Mouse (Mus musculus): ENCODE measurements around the gene Snf8.

Gene Snf8

DNA sequence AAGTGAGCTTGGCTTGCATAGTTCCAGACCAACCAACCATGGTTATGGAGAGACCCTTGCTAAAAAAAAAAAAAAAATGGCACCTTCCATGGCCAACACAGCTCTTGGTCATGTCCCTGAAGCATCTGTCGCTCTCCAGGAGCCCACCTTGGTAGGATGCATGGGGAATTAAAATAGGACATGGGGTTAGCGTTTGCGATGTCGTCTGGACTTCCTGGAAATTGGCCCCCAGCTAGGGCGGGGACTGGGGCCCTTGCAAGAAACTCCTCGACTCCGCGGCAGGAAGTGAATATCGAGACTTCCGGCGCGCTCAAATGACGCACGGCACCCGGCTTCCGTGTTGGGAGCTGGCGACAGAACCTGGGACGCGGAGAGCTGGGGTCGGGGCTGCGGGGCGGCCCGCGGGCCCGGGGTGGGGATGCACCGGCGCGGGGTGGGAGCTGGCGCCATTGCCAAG lies at the start of gene Snf8:
Snf8 (plus strand) TSS at position 290 of the 457 bp plus-strand sequence.
- DNase-seq (ENCODE audit: low read depth) = peak; percentile 93

DNA sequence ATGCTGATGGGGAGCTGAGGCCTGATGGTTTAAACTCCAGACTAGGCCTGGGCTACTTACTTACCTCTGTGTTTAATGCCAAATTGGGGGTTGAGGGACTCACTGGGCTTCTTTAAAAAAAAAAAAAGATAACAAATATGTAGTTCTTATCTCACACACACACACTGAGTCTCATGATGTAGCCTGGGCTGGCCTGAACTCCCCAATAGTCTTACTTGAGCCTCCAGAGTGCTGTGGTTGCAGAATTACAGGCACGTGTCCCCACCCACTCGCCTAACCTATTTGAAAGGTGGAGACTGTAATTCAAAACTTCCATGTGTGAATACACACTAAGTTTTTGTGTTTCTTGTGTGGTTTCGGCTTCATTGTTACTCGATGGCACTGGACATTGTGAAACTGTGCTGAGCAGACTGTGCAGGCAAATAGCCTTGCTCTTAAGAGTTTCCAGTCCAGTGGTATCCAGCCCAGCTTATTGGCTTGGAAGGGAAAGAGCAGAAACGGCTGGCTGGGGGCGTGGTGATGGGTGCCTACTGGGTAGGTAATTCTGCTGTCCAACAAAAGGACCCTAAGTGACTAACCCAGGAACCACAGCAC lies 46.7 kb upstream of the Snf8 start:
- no peak for DNase-seq (ENCODE audit: low read depth)

DNA sequence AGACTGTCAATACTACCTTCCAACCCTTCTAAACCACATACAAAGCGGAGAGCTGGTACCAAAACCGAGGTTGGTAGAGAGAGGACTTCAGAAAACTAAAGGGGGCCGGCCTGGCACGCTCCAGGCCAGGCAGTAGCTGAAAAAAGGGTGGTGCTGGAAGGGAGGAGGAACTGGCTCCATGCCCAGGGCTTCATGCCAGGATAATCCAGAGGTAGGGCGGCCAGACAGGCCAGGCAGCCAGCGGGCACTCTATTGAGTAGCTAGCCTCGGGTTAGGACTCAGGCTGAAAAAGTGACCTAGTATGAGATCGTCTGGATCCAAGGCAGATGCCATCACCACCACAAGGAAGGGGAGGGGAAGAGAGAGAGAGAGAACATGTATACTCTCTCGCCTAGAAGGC lies 46.2 kb upstream of the Snf8 start:
- DNase-seq (ENCODE audit: low read depth) = no peak

DNA sequence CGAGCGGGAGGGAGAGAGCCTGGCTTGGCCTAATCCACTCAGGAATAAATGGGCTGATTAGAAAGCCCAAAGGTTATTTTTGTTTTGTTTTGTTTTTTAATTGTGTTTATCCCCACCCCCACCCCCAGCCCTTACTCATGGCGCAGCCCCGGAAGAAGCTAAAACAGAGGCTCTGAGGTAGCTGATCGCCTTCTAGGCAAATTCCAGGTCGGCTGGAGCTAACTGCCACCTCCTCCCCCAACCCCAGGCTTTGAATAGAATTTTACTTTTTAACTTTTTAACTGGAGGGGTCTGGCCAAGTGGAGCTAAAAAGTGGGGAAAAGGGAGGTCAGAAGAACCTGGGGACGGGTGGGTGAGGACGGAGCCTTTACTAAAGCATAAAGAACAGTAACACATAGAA lies 44.8 kb upstream of the Snf8 start:
- no peak for DNase-seq (ENCODE audit: low read depth)

DNA sequence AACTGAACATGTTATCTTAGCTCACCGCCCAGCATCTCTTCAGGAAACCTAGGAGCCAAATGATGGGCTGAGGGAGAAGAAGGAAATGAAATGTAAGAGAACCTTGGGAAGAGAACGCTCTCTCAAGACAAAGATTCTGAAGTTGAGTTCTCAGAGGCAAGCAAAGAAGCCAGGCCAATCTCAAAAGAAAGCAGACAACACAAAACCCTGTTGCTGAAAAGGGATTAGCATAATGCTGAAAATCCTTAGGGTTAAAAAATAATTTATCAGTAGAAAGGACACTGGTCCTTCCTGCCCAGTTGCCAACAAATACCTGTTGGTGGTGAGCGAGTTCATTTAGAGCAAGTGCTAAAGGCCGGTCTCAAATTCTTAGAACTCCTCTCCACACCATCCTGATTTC lies 44.3 kb upstream of the Snf8 start:
- DNase-seq (ENCODE audit: low read depth) = no peak

DNA sequence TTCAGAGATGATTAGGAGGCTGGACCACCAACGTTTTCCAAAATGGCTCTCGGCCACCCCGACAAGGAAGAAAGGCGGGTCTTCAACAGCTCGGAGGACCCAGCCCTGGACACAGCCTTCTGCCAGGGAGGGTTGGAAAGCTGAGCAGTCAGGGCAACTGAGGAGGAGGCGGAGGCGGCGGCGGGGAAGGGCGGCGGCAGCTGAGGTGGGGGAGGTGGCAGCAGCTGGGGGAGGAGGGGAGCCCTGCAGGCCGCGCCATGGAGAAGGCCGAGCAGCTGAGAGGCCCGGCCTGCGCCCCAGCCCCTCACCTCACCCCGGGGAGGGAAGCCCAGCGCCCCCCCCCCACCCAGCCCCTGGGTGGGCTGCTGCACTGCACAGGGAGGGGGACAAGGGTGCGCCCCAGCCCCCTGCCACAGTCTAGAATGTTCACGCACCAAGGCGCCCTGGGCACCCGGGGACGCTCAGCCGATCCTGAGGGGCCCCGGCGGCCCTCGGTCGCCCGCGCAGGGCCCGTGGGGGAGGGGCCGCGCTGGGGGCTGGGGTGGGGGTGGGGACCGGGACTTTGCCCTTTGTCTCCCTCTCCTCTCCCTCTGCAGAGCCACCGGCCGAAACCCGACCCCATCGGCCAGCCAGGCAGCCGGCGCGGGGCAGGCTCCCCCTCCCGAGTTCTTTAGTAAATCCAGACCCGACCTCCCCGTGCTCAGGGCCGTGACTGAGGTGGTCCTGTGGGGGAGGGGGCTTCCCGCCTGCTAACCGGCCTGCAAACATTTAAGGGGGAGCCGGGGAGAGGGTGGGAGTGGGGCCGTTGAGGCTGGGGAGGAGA lies 43.6 kb upstream of the Snf8 start:
- DNase-seq (ENCODE audit: low read depth) = no peak

DNA sequence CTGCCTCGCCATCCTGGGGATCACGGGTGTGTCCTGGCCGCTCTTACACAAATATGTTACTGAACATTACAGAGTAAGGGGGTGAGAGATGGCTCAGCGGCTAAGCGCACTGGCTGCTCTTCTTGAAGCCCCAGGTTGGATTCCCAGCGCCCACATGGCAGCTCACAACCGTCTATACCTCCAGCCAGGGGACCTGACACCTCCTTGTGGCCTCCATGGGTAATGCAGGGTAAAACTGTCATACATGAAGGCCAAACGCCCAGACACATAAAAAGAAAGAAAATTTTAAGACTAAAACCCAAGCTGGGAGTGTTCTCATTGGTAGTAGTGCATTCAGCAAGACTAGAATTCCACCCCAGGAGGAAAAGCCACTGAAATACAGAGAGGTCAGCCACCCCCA lies 40.5 kb upstream of the Snf8 start:
- no peak for DNase-seq (ENCODE audit: low read depth)

DNA sequence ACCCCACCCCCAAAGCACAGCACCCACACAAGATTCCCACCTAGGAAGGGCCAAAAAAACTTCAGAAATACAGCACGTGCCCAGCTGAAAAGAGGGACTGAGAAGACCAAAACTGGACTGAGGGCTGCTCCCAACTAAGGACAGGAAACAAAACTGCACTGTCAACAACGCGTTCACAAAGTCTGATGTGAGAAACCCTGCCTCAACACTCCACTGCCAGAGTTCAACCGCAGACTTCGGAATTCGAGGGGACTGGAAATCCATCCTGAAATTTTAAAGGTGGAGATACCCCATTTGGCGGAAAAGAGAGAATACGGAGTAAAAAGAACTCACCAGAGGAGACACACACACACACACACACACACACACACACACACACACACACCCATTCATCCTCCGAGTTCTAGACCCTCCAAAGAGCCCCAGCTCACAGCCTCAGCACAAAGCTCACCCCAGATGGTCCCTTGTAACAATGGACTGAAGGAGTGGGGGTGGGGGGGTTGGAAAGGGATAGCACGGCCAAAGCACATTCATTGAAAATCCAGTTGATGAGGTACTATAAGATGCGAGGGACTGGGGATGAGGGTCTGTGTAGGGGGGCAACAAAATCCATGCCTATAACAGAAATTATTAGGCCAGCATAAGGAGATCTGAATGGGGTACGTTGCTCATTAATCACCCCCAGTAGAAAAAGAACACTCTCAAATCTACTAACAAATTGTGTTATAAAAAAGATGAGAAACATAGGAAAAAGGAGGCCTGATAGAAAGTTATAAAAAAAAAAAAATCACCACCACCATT lies 31.4 kb upstream of the Snf8 start:
- DNase-seq (ENCODE audit: low read depth) = no peak

DNA sequence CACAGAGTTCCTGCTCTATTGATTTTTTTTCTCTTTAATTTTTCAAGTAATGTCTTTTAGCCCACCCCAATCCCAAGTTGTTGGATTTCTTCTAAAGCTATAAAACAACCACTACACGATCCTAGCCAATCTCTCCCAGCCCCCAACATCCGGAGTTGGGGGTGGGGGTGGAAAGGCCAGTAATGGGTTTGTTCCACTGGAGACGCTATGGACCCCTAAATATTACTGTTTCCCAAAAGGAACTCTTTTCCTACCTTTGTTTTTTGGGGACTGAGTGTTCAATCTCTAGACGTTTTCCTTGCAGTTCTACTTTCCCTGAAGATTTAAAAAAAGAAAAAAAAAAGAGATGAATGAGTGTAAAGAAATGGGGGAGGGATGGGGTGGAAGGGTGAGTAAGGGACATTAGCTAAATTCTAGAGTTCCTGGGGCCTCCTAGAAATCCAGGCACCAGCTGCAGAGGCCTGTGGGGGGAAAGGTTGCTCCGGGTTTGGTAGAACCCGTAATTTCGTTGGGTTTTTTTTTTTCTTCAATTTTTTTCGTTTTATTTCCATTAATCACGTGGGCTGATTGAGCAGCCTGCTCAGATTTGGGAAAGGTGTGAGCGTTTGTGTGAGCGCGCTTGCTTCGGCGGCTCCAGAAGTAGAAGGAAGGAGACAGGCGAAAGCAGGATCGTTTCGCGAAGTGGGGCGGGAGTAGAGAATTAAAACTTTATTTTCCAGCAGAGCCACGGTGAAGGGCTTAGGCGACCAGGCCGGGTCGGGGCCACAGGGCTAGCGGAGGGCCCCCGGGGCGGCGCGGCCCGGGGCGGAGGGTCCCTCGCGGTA lies 30.5 kb upstream of the Snf8 start:
- DNase-seq (ENCODE audit: low read depth) = no peak

DNA sequence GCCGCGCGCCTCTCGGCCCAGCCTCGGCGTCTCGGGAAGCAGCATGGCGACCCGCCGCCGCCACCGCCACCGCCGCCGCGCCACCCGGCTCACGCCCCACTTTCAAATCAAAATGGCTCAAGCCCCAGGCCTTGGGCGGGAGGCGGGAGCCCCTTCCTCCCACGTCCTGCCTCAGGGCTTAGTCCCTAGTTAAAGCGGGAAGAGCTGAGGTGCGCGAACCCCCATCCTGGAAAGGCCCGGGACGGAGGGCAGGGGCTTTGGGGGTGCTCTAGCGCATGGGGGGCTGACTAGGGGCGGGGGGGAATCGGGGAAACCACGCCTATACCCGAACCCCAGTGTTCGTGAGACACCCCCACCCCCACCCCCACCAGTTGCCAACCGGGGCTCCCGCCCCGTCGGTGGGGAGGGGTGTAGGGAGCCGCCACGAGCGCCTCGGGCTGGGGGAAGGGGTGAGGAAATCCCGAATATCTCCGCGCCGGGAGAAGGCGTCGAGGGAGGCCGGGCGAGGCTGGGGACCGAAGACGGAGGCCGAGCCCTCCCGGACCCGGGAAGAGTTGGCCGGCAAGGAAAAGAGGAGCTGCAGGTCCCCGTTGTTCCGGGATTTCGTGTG lies 29.8 kb upstream of the Snf8 start:
- no peak for DNase-seq (ENCODE audit: low read depth)

DNA sequence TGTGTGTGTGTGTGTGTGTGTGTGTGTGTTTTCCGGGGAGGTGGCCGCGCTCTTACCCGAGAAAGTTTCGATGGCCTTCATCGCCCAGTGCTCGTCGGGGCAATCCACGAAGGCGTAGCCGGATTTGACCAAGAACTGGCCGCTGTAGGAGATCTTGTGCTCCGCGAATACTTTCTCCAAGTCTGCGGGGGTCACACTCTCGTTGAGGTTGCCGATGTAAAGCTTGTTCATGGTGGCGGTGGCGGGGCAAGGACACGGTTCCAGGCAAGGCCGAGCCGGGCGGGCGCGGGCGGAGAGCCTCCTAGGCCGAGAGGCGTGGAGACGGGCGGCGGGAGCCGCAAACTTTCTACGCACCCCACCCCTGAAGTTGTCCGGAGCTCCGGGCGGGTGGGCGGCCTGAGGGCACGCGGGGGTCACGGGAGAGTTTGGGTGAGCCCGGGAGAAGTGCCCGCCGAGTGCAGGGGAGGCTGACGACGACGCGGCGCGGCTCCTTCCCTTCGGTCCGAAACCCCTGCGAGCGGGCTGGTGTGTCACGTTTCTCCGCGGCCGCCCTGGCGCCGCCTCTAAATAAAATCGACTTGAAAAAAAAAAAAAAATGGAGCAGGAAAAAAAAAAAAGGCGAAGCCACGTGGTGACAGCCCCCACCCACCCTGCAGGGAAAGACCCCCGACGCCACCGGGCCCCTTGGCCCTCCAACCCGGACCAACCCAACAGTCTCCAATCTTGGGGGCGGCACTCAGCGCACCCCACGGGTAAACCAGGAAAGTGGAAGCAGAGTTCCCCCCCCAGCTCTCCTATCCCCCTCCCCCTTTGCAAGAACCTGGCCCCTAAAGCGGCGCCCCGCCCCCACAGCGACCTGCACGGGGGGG lies 29.0 kb upstream of the Snf8 start, which contains the start of gene Igf2bp1:
Igf2bp1 (minus strand) TSS at position 538 of the 869 bp plus-strand sequence.
- DNase-seq (ENCODE audit: low read depth) = no peak

DNA sequence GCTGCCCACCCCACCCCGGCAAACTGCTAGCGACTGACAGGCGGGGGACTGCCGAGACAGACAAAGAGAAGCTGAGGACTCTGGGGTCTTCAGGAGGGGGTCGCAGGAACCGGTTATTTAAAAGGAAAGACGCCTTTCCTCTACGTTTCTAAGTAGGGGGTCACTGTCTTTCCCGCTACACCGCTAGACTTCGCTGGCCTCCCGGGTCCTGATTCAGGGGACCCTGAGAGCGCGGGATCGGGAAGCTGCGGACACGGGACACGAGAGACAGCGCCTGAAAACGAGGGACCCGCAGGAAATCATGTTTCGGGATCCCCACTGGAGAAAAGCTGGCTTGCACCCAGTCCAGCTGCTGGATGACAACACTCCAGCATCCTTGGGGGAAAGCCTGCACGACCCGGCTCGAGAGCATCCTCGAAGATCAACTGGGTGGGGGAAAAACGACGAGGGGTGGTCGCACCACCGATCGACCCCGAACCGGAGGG lies 28.3 kb upstream of the Snf8 start:
- no peak for DNase-seq (ENCODE audit: low read depth)

DNA sequence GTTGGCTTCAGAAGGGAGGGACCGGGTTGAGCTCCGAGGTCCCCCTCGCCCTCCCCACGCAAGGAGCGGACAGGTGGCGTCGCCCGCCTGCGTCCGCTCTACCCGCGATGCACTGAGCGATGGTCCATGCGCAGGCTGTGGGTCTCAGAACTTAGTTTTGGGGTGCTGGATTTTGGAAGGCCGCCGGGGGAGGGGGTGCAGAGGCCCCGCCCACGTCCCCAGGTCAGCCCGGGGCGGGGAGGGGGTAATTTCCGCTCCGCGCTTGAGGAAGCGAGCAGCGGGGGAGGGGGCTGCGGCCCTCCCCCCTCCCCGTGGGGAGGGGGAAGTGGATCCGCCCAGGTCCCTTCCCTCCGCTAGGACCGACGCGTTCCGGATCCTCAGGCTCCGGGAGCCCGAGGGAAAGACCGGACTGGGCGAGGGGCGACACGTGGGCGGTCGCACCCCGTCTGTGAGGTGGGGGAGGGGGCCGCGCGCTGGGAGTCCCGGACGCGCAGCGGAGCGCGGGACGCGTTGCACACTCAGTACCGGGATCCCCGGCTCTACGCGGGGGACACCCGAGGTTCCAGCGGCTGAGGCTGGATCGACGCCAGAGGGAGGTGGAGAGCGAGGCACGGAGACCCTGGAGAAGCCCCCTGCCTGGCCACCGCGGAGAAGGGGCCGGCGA lies 27.7 kb upstream of the Snf8 start:
- no peak for DNase-seq (ENCODE audit: low read depth)

DNA sequence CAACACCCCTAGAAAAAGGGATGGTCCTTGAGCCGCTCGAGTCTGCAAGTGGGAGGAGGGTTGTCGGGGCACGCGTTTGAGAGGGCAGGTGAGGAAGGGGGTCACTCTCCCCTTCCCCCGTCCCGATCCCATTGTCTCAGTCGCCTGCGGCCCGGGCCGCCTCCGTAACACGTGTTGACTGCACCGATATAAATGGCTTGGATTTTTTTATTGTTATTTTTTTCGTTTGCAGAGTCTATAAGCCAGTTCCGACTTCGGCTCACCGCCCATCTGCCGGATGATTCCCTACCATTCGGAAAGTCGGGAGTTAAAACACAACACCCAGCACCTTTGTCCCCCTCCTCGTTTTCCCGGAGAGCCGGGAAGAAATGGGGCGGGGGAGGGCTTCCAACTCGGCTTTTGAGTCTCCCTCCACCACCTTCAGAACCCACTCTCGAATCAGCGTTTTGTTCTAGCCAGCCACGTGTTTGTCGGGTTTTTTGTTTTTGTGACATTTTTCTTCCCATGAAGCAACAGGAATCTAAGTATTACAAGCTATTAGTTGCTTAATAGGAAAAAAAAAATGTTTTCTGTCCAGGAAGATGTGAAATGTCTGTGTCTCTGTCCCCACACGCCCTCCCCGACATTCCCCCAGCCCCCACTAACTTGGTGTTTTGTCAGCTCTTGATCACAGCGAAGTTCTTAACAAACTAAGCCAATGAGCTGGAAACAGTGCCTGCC lies 27.0 kb upstream of the Snf8 start:
- DNase-seq (ENCODE audit: low read depth) = no peak

DNA sequence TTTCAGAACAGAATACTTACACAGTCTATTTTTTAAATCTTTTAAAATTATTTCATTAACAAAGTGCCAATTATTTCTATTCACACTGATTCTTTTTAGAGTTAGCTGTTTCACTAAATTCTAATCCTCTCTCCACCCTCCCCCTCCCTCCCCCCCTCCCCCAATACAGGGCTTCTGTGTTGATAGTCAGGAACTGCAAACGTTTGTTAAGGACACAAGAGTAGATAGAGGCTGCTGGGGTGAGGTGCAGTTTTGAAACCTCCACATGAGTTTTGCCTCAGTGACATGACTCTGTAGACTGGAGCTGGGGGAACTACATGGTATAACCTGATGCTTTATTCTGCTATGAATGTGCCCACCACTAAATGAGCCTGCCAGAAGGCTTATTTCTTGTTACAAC lies 25.9 kb upstream of the Snf8 start:
- no peak for DNase-seq (ENCODE audit: low read depth)

DNA sequence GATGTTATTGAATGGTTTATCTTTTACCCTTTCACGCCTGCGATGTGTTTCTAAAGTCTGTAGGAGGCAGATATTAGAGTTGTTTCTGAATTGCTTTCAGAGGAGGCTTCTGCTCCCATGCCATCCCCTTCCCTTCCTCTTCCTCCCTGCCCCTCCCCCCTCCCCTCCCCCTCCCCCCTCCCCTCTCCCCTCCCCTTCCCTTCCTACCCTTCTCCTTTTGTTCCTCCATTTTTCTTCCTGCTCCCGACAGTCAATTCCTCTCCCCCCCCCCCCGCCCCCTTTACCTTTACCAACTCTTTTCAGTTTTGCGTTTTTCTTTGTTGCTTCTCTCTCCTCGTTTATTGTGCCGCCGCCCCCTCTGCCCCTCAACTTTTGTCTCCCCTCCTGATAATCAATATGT lies 22.7 kb upstream of the Snf8 start:
- no peak for DNase-seq (ENCODE audit: low read depth)

DNA sequence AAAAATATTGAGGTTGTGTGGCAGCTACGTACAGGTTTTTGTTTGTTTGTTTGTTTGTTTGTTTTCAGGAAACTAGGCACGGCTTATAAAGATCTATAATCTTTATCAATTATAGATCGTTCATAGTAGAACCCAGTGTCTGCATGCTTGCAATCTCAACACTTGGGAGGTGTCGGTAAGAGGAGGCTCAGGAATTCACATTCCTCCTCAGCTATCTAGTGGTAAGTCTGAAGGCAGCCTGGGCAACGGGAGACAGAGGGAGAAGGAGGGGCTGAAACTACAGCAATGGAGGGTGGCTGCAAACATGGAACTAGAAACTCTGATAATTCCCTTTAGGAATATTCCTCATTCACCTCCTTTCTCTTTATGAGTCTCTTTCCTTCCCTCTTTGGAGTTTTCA lies 19.3 kb upstream of the Snf8 start:
- DNase-seq (ENCODE audit: low read depth) = no peak

DNA sequence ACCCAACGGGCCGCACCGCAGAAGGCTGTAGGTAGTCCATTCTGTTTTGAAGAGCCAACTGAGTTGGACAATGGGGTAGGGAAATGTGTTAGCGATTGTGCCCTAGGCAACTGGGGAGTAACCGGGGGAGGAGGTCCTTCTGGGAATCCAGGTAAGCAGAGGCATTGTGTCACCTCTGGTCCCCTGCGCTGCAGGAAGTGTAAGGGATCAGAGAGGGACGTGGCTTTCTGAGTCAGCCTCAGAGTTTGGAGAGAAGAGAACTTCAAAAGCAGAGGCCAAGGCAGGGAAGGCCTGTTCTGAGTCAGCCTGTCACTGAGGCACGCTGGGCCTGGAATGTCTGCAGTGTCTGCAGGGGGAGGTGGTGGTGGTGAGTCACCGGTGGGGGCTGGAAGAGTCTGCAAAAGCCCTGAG lies 16.7 kb upstream of the Snf8 start:
- no peak for DNase-seq (ENCODE audit: low read depth)

DNA sequence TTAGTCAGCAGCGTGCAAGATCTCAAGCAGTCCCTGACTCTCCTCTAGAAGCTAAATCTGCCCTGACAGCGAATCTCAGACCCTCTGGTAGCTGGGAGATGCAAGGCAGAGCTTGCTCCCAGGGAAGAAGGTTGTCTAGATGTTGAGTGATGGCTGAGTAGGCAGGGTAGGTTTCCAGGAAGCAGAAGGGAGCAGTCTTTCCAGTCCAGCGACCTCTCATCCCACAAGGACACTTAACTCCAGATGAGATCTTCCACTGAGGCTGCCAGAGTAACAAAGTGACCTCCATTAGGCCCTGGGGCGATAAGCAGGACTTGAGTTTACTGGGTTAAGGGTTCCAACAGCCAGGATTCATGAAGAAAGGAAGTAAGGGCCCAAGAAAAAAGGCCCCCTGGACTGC lies 14.1 kb upstream of the Snf8 start:
- no peak for DNase-seq (ENCODE audit: low read depth)
